In genomic region chr11:12274276-12274675, GRCm38 (mm10) we compare ENCODE assay signal across 27 mouse cellular contexts.
"Had no signal": no experiment of that assay in that cellular context is flagged by ENCODE, and none has a peak within 500 bp of the region (broad histone marks: within the 10 kb centered on the region; RNA-seq: fewer than 3 reads in every experiment).

No protein-coding gene starts in this region.

- DNase-seq: left cerebral cortex, postnatal 4 days; liver; liver, embryonic 13.5 days; liver, postnatal 0 days; lung, adult 18-20 months; lung, adult 2 months; lung, embryonic 14.5 days; lung, postnatal 10 days; lung, postnatal 14 days; lung, postnatal 36 days; lung, postnatal 4 days; midbrain, embryonic 14.5 days had no signal

- H3K27ac ChIP-seq: limb, embryonic 10.5 days; limb, embryonic 12.5 days; limb, embryonic 13.5 days; limb, embryonic 15.5 days; liver, embryonic 12.5 days; liver, embryonic 13.5 days; liver, embryonic 14.5 days; liver, embryonic 15.5 days; lung, embryonic 15.5 days; macrophage; midbrain, embryonic 10.5 days; midbrain, embryonic 12.5 days; midbrain, embryonic 13.5 days; midbrain, embryonic 15.5 days had no signal

- H3K4me3 ChIP-seq: limb, embryonic 10.5 days; limb, embryonic 12.5 days; limb, embryonic 13.5 days; limb, embryonic 15.5 days; liver, embryonic 12.5 days; liver, embryonic 13.5 days; liver, embryonic 15.5 days; lung, embryonic 15.5 days; megakaryocyte, embryonic 14.5 days; midbrain, embryonic 10.5 days; midbrain, embryonic 12.5 days; midbrain, embryonic 13.5 days; midbrain, embryonic 15.5 days; myocyte had no signal
